Mouse (Mus musculus): Measurements from ENCODE around the gene Fbxl21.

Fbxl21 gene

DNA sequence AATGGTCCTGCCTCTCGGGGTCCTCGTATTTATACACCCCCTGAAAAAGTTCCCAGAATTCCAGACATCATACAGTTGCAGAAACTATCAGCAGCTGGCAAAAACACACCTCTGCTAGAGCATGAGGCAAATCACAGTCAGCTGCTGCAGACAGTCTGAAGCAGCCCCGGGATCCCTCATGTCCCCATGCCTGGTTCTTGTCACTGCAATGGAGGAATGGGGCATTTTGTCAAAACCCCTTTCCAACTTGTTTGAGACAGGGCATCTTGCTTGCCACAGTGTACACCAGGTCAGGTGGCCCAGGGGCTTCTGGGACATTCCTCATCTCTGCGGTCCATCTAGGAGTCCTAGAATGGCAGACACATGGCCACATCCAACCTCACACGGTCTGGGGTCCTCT, 12.7 kb downstream of the Fbxl21 start:
- DNase-seq (ENCODE audit: low read depth, low spot score): no peak

DNA sequence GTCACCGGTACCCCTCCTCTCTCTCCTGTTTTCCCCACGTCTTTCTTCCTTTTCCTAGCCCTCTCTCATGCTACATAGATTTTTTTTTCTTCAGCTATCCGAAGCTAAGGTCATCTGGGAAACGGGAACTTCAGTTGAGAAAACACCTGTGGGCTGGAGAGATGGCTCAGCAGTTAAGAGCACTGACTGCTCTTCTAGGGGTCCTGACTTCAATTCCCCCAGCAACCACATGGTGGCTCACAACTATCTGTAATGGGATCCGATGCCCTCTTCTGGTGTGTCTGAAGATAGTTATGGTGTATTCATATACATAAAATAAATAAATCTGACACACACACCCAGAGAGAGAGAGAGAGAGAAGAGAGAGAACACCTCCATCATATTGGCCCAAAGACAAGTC, 13.3 kb downstream of the Fbxl21 start:
- DNase-seq (ENCODE audit: low read depth, low spot score): peak; percentile 21

DNA sequence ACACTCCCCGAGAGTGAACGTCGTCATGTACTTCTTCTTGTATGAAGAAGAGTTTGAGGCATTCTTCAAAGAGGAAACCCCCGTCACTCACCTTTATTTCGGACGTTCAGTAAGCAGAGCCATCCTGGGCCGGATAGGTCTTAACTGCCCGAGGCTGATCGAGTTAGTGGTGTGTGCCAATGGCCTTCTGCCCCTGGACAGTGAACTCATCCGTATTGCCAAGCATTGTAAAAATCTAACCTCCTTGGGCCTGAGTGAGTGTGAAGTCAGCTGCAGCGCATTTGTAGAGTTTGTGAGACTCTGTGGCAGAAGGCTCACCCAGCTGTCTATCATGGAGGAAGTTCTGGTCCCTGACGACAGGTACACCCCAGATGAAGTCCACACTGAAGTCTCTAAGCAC, 14.8 kb downstream of the Fbxl21 start:
- DNase-seq (ENCODE audit: low read depth, low spot score): no peak

DNA sequence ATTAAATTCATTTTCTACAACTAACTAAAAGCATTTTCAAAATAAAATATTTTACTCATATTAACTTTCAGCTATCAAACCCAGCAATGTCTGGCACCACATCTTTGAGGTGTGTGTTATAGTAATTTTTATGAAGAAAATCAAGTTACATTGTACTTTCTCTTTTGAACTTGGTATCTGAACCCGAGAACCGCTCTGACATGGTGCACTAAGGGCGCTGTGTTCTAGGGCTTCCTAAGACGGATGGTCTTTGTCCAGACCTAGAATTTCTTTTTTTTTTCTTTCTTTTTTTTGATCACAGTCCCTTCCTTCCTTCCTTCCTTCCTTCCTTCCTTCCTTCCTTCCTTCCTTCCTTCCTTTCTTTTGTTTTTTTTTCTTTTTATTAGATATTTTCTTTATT, 17.6 kb downstream of the Fbxl21 start:
- no peak for DNase-seq (ENCODE audit: low read depth, low spot score)

DNA sequence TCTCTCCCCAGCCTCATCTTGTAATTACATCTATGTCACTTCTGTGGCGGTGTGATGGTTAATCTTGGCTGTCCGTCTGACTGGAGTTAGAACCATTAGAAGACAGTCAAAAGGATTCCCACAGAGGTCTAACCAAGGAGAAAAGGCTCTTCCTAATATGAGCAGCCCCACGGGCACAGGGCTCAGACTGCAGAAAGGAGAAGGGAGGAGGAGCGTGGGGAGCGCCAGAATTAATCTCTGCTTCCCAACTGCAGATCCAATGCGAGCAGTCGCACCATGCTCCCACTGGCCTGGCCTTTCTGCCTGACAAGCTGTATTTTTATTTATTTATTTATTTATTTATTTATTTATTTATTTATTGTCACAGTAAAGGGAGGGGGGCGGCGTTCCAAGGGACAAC, 21.5 kb downstream of the Fbxl21 start:
- no peak for DNase-seq (ENCODE audit: low read depth, low spot score)

DNA sequence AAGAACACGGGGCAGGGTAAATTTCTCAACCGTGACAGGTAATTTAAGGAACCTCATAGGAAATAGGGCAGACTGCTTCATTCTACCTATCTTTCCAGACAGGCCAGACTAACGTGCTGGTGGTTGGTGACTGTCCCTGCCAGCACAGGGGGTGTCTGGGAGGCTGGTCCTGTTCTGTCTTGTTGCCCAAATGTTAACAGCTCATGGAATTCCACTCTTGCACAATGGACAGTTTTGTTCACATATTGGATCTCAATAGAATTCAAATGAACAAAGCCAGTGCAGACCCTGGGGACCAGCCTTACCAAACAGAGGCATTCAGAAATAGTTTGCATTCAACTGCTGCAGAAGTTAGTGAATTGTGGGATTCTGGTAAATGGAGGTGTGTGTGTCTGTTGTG, 22.7 kb downstream of the Fbxl21 start:
- no peak for DNase-seq (ENCODE audit: low read depth, low spot score)

DNA sequence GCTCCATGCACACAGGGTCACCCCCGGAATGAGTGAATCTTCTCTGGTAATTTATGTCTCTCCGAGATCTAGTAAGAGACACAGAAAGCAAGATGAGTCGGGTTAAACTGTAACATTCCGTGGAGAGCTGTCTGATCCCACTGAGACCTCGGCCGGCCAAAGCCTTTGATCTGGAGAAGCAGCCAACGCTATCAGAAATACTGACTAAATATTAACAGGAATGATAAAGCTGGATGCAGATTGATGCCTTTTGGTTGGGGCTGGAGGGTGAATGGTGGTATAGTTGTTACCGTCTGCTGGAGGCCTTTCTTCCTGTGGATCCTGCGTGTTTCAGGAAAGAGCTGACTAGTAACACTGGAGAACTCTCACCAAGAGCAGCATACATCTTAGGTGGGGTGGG, 26.1 kb downstream of the Fbxl21 start, which contains the start of gene Lect2:
Gene Lect2 (minus strand): TSS at position 102 of the 400 bp plus-strand sequence.
- DNase-seq (ENCODE audit: low read depth, low spot score): no peak

DNA sequence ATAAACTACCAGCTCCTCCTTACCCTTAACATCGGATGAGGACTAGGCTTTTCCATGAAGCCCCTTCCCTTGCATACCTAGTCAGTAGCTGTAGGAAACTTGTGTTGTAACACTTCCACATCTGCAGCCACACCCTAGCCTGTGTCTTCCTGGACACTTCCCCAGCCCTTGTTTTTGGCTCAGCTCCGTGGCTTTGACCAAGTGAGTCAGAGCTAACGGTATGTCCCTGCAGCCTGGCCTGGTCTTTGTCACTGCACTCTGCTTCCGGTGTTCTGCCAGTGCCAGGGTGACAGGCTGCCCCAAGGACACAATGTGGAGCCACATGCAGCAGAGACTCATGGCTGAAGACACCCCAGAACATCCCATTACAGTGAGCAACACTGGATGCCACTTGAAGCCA, 27.1 kb downstream of the Fbxl21 start:
- DNase-seq (ENCODE audit: low read depth, low spot score): peak; percentile 76

DNA sequence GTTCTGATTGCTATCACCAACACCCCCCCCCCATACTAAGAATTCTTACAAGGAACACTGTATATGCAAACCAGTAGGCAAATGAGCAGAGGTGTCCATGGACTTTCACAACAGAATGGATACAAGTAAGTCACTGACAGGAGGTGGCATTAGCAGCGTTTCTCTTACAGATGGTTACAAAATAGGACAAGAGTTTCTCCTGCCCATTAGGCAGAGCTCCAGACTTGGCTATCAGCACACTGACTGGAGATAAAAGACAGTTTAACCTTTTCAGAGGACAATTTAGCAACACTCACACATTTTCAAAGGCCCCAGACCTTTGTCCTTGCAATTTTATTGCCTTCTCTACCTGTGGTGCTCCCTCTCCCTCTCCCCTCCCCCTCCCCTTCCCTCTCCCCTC, 28.3 kb downstream of the Fbxl21 start:
- DNase-seq (ENCODE audit: low read depth, low spot score): no peak

DNA sequence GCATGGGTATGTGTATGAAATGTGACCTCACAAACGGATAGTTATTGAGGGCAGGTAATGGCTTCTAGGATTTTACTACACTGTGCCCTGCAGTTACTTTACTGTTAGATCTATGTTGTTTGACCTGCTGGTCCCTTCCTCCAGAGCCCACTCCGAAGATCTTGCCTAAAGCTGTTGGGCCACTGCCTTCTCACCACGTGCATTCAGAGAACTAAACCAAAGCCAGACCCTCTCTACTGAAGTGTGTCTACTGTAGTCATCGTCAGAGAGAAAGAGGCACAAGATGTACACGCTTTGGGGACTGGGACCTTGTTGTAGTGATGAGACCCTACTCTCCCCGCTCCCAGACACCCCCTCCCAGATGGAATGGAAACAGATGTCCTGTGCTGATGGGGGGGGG, 29.4 kb downstream of the Fbxl21 start:
- DNase-seq (ENCODE audit: low read depth, low spot score): no peak

DNA sequence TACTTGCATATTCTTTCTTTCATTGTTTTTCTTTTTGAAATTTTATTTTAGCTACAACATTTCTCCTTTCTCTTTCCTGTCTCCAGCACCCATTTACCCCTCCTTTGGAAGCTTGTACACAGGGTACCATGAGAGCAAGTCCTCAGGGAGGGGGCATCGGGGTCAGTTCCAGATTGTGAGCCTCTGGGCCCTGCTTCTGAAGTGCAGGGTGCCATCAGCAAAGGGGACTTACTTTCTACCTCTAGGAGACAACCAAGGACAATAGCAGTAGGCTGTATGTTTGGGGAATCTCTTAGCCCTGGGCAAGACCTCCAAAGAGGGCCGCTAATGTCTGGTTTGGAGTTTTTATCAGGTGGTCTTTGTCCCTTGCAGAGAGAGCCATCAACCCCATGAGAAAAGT, 31.7 kb downstream of the Fbxl21 start:
- no peak for DNase-seq (ENCODE audit: low read depth, low spot score)

DNA sequence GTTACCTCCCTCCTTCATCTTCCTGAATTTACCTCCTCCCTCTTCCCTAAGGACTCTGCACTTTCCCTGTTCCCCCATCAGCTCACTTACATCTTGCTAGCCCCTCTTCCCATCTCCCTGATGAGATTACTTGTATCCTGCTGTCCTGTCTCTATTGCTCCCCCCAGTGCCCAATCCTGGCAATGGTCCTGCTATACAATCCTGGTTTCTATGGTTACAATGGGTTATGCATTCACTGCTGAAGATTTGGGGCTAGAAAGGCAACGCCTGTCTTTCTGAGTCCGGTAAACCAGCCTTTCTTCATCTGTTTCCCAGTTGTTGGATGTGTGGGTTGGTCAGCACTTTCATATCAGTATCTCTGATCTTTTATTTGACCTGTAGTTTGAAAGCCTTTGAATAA, 32.1 kb downstream of the Fbxl21 start:
- peak; percentile 70 for DNase-seq (ENCODE audit: low read depth, low spot score)

DNA sequence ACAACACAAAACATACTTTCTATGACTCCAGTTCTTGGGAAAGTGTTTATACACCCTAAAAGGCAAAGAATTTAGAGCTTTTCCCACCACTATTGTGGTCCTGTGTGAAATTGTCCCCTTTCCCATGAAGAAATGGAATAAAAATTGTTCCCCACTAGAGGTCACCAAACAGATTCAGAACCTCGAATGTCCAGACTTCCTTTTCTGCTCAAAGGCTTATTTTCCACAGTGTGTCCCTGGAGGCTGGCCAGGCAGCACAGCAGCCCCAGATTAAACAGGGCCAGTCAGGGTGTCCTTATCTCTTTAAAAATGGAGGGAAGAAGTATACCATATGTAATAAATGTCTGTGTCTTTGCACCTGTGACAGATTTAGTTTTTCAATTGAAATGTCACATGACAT, 33.7 kb downstream of the Fbxl21 start:
- DNase-seq (ENCODE audit: low read depth, low spot score): peak; percentile 83

DNA sequence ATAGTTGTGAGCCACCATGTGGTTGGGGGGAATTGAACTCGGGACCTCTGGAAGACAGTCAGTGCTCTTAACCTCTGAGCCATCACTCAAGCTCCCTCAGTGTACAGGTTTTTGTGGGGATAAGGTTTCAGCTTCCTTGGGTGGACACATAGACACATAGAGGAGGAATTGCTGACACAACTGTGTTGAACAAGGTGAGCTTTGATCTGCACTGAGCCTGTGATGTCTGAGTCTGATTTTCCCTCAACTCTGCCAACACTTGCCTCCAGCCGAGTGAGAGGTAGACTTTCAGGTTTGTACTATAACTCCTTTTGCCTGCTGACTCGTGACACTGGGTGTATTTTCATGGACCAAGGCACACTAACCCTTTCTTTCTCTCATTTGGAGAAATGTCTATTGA, 34.4 kb downstream of the Fbxl21 start:
- no peak for DNase-seq (ENCODE audit: low read depth, low spot score)

DNA sequence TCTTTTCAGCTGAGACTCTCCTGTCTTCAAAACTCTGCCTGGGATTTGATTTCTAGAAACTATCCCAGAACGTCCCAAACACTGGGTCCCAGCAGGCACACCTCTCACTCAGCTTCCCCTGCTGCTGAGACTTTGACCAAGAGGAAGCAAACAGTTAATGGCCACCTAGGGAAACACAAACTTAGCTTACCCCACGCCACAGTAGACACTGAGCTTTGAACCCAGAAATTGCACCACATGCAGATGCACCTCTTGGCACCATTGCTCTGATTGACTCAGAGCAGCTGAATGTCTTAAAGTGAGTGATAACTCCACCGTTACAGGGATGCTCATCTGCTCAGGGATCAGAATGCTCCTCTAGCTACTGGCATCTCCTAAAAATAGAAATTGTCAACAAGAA, 36.5 kb downstream of the Fbxl21 start:
- DNase-seq (ENCODE audit: low read depth, low spot score): no peak

DNA sequence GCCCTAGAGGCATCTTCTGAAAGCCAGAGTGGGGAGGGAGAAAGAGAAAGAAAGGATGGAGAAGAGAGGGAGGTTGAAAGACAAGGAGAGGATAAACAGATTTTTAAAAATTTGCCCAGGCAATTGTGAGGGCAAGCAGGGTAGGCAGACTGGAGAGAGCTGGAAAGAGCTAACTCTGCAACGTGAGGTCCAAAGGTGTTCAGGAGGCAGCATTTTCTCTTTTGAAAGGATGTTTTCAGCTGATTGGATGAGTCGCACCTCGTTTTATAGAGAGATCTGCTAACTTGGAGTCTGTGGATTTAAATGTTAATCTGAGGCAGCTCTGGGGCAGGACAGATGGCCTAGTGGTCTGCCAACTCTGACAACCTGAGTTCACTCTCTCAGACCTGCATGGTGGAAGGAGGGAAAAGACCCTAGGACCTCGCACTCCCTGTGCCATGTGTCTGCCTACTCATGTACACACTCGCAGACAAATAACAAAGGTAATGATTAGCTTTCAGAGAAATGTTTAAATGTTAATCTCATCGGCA, 37.6 kb downstream of the Fbxl21 start:
- DNase-seq (ENCODE audit: low read depth, low spot score): no peak

DNA sequence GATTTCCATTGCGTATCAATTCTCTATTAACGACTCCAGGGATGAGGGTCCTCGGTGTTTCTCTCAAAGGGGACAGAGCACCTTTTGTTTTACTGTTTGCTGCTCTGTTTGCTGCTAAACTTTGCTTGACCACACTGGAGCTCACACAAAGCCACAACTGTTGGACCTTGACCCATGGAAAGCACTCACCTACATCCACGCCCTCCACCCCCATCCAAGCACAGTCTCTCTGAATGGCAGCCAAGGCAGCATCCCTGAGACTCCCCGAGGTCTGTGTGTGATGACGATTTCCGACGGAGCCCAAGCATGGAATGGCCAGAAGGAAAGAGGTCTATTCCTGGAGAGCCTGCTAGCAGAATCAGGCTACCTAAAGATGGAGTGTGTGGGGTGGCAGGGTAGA, 38.9 kb downstream of the Fbxl21 start:
- DNase-seq (ENCODE audit: low read depth, low spot score): no peak

DNA sequence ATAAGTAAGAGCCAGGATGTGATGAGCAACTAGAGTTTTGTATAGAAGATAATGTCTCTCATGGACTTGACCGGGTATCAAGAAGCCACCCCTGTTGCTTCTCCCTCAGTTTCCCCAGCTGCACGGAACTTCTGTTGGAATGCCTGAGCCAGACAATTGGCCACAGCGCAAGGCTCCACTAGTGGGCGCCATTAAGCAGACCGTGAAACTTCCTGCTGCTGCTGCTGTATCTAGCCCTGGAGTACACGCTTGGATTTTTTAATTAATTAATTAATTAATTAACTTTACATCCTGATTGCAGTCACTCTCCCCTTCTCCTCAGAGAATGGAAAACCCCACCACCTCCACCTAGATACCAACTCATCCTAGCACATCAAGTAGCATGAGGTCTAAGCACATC, 40.8 kb downstream of the Fbxl21 start:
- DNase-seq (ENCODE audit: low read depth, low spot score): peak; percentile 40

DNA sequence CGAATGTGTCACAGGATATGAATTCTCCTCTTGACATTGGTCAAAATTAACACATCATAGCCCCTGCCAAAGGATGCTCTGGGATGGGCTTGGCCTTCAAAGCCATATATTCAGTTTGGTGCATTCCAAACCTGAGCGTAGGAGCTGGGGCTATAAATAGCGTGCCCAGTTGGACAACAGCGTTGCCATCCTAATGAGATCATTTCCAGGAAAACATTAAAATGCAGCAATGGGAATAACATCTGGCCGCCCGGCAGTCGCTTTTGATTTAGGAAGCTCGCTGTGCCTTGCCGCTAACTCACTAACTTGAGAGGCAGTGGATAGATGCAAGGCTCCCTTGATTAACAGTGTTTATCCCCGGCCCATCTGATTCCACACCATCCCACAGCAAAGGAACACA, 44.1 kb downstream of the Fbxl21 start:
- DNase-seq (ENCODE audit: low read depth, low spot score): no peak

DNA sequence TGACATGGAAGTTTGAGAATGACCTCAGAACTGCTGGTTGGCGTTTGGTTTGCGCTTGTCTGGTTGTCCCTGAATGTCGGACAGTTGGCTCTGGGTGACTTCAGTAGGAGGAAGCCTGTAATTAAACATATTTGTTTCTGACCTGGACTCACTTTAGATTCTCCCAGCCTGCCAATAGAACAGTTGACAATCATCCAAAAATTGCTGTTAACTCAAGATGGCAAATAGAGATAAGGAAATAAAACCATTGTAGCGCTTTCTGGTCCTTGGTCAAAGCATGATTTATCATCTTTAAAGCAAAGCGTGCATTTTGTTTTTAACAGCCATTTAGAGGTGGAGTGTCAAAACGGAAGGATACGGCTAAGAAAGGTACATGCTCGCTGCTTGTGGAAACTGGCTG, 49.4 kb downstream of the Fbxl21 start:
- DNase-seq (ENCODE audit: low read depth, low spot score): no peak

DNA sequence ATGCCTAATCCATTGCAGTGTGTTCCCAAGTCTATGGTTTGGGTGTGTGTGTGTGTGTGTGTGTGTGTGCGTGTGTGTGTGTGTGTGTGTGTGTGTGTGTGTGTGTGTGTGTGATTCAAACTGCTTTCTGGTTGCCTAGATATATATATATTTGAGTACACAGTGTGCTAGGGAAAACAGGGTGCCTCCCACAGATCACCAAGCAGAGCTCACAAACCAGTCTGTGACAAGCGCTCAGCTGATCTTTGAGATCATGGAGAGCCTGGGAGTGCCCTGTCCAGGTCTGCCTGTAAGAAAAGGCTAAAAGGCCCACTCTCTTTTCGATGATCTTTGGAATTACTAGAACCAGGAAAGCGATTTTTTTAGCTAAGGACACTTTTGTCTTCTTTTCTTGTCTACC, 52.8 kb downstream of the Fbxl21 start:
- DNase-seq (ENCODE audit: low read depth, low spot score): no peak

DNA sequence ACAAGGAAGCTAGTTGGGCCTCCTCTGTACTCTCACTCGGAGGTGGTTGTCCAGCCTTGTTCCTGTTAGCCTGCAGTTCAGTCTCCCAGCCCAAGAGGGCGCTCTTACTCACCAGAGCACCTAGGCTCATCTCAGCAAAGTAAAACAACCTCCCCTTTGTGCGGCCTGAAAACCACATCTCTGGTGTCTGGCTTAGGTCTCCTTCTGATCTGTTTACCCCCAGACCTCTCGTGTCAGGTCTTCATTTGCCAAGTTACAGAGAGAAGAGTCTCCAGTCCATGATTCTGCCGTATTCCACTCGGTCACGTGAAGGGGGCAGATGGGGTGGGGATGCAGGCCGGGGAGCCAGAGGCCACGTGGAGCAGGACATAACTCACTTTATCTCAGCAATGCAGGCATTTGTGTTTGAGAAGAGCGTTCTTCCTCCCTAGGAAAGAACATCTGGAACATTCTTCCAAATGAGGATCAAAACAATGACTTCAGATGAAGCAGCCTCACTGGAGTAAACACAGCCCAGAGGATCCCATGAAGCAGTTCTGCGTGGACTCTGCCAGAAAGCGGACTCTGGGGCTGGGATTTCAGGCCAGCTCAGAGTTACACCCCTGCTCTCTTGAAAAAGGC, 53.5 kb downstream of the Fbxl21 start:
- peak; percentile 80 for DNase-seq (ENCODE audit: low read depth, low spot score)

DNA sequence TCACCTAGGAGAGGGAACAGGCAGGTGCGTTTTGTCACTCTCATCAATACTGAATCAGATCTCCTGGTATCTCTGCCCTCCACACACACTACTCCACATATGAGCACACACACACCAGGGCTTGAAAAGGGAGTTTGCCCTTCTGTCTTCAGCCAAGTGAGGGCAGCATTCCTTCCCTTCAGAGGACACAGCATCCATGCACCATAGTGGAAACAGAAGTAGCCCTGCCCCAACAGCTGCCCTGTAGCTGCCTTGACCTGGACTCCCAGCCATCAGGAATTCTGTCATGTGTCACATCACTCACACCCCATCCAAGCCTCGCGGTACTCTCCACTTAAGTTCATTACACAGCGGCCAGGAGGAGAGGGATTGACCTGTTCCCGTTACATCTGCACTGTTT, 55.8 kb downstream of the Fbxl21 start:
- peak; percentile 43 for DNase-seq (ENCODE audit: low read depth, low spot score)

DNA sequence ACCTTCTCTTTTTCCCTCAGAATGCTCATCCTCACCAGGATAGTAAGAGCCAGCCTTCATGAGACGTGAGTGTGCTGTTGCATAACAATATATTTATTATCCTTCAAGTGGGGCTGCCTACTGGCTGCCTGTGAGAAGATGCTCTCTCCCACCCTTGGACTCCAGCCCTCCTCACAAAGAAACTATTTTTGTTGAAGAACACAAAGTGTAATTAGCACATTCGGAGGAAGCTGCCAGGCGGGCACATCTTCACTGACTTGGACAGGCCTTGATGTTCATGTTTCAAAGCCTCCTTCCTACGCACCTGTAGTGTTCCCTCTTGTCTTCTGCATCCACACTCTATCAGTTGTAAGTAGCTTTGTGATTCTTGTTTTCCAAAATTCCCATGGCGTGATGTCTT, 58.2 kb downstream of the Fbxl21 start:
- no peak for DNase-seq (ENCODE audit: low read depth, low spot score)

All from 3T3-L1 (cell line).